Mouse (Mus musculus) testis, postnatal 10 days (tissue): Measurements from ENCODE around the gene Scn8a.

Experiments
- DNase-seq: peaks from one replicate; pipeline ENCODE4 v3.0.0; 2021; ENCODE audit warnings: low spot score

Scn8a gene

GRCm38 (mm10) chr15:101072736-101073135 lies 203.1 kb downstream of the Scn8a start:
- no peak for DNase-seq

GRCm38 (mm10) chr15:101074067-101074466 lies 204.4 kb downstream of the Scn8a start:
- no peak for DNase-seq

GRCm38 (mm10) chr15:101075150-101075549 lies 205.5 kb downstream of the Scn8a start:
- no peak for DNase-seq

GRCm38 (mm10) chr15:101075656-101076055 lies 206.0 kb downstream of the Scn8a start:
- no peak for DNase-seq

GRCm38 (mm10) chr15:101076071-101077000 lies 206.7 kb downstream of the Scn8a start:
- DNase-seq, result no peak

- no peak for DNase-seq
These were observed 207.5 kb downstream of the Scn8a start for GRCm38 (mm10) chr15:101077001-101077812.

- DNase-seq, result peak; percentile 72
These were observed 208.4 kb downstream of the Scn8a start, which contains the start of gene Fignl2 for GRCm38 (mm10) chr15:101077813-101078730. Fignl2 (minus strand) TSS chr15:101078567.

GRCm38 (mm10) chr15:101078731-101079156 lies 209.1 kb downstream of the Scn8a start:
- DNase-seq, result peak; percentile 91

GRCm38 (mm10) chr15:101080031-101080520 lies 210.4 kb downstream of the Scn8a start:
- no peak for DNase-seq

GRCm38 (mm10) chr15:101081035-101081548 lies 211.4 kb downstream of the Scn8a start:
- no peak for DNase-seq

- DNase-seq, result no peak
These were observed 212.6 kb downstream of the Scn8a start for GRCm38 (mm10) chr15:101082236-101082635.

- no peak for DNase-seq
These were observed 214.8 kb downstream of the Scn8a start for GRCm38 (mm10) chr15:101084499-101084898.

GRCm38 (mm10) chr15:101086451-101086850 lies 216.8 kb downstream of the Scn8a start:
- no peak for DNase-seq

GRCm38 (mm10) chr15:101086956-101087355 lies 217.3 kb downstream of the Scn8a start:
- no peak for DNase-seq

- no peak for DNase-seq
These were observed 218.6 kb downstream of the Scn8a start for GRCm38 (mm10) chr15:101088291-101088690.

GRCm38 (mm10) chr15:101091551-101091950 lies 221.9 kb downstream of the Scn8a start:
- DNase-seq, result no peak

- DNase-seq, result no peak
These were observed 222.6 kb downstream of the Scn8a start for GRCm38 (mm10) chr15:101092121-101092828.

GRCm38 (mm10) chr15:101092829-101093648 lies 223.4 kb downstream of the Scn8a start:
- no peak for DNase-seq

GRCm38 (mm10) chr15:101093988-101094387 lies 224.3 kb downstream of the Scn8a start:
- no peak for DNase-seq

GRCm38 (mm10) chr15:101094979-101095378 lies 225.3 kb downstream of the Scn8a start:
- DNase-seq, result no peak
